Mouse (Mus musculus) hindbrain, embryonic 13.5 days (tissue): Measurements from ENCODE around the gene Cela3b. TPM values are rescaled to one million over a fixed set of nuclear protein-coding genes. Genes with fewer than 3 reads are reported as not detected.

Experiments
- ATAC-seq: fragments of 200-750 bp; cut with Nextera tagmentation; 2 replicates; pipeline ENCODE4 v1.8.0; 2017; ENCODE audit warnings: moderate TSS enrichment; ENCODE audit not compliant: low FRiP score
- H3K27ac ChIP-seq: fragments of 300-500 bp; sonication (generic); 2 replicates; pipeline ENCODE4 v1.5.1; 2015; ENCODE audit warnings: inconsistent platforms, mild to moderate bottlenecking, moderate library complexity
- H3K27me3 ChIP-seq: fragments of 300-500 bp; sonication (generic); 2 replicates; pipeline ENCODE4 v1.6.1; 2015; ENCODE audit warnings: mild to moderate bottlenecking, inconsistent platforms
- H3K36me3 ChIP-seq: fragments of 300-500 bp; sonication (generic); 2 replicates; pipeline ENCODE4 v1.6.1; 2015; ENCODE audit warnings: mild to moderate bottlenecking, inconsistent platforms
- H3K4me1 ChIP-seq: fragments of 300-500 bp; sonication (generic); replicated peaks from 2 replicates; pipeline ENCODE4 v1.6.1; 2015; ENCODE audit warnings: inconsistent platforms
- H3K4me2 ChIP-seq: fragments of 300-500 bp; sonication (generic); 2 replicates; pipeline ENCODE4 v1.6.1; 2015; ENCODE audit warnings: inconsistent platforms, mild to moderate bottlenecking, moderate library complexity
- H3K4me3 ChIP-seq: fragments of 300-500 bp; sonication (generic); 2 replicates; pipeline ENCODE4 v1.5.1; 2015; ENCODE audit warnings: mild to moderate bottlenecking, inconsistent platforms
- H3K9ac ChIP-seq: fragments of 300-500 bp; sonication (generic); 2 replicates; pipeline ENCODE4 v1.6.1; 2015; ENCODE audit warnings: mild to moderate bottlenecking, inconsistent platforms
- H3K9me3 ChIP-seq: fragments of 300-500 bp; sonication (generic); 2 replicates; pipeline ENCODE4 v1.6.1; 2016; ENCODE audit warnings: inconsistent platforms
- WGBS: fragments of 180-500 bp; shearing (Covaris S2); methylation state at CpG from one replicate; pipeline ENCODE4 v1.1.7; 2015; 5-methylcytosine and 5-hydroxymethylcytosine counted together
- polyA plus RNA-seq: library from polyadenylated mRNA; unstranded; fragments of >200 nt; fragmentation: Nextera tagmentation; extraction: Ambion mirVana; gene quantifications from 2 replicates; pipeline ENCODE4 v1.2.1, GENCODE M21; 2015

Cela3b gene
- polyA plus RNA-seq, 1 experiment from 2014 or later = not detected

DNA sequence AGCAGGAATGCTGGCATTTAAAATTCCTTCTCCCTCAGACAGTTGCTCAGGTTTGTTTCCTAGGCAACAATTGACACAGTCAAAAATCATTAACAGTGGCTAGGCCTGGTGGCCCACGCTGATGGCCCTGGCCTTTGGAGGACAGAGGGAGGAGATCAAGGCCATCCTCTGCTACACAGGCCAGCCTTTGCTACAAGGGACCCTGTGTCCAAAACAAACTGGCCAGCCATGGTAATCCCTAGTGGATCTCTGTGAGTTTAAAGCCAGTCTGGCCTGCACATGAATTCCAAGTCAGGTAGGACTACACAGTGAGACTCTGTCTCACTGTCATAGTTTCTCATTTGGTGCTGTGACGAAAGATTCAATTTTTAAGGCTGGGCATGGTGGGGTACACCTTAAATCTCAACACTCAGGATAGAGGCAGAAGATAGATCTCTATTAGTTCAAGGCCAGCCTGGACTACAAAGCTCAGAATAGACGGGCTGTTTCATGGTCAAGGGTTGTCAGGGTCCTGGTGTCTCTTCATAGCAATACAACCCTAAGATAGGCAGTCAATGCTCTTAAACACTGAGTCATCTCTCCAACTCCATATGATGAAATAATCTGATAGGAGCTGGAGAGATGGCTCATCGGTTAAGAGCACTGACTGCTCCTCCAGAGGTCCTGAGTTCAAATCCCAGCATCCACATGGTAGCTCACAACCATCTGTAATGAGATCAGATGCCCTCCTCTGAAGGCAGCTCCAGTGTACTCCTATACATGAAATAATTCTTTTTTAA lies 52.6 kb downstream of the Cela3b start:
- Histone ChIP-seq H3K27ac (no peak overlapping the region), H3K4me1 (0 out of 2 replicates have a peak, but pooled peaks cover 5% of the 10 kb centered on the region), H3K4me3 (no peak overlapping the region), H3K9ac (no peak overlapping the region), H3K9me3 (no peaks in the 10 kb centered on the region), H3K27me3 (no peaks in the 10 kb centered on the region), H3K4me2 (no peak overlapping the region), H3K36me3 (no peaks in the 10 kb centered on the region)
- WGBS = 82% methylated on average over 4 of the region's 4 CpGs
- no peak for ATAC-seq

DNA sequence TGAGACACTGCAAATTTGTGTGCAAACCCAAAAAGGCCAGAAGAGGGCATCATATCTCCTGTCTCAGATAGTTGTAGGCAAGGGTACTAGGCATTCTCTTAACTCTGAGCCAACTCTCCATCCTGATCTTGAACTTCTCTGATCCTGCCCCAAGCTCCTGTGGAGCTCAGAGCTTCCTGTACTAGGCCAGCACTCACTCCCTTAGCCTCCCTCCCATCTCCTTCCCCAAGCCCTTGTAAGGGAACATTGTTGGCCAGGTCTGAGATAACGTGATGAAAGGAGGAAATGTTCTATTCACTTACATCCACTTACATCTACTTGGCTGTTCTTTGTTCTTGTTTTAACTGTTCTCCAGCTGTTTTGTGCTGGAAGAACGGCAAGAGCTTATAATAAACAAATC lies 53.6 kb downstream of the Cela3b start:
- H3K4me1 ChIP-seq = 0 out of 2 replicates have a peak, but pooled peaks cover 5% of the 10 kb centered on the region
- no peak overlapping the region for H3K9ac ChIP-seq
- H3K4me2 ChIP-seq = no peak overlapping the region
- H3K4me3 ChIP-seq = no peak overlapping the region
- no peaks in the 10 kb centered on the region for H3K27me3 ChIP-seq
- WGBS = 75% methylated on average over 2 of the region's 2 CpGs
- H3K27ac ChIP-seq = no peak overlapping the region
- no peak for ATAC-seq
- no peaks in the 10 kb centered on the region for H3K9me3 ChIP-seq
- H3K36me3 ChIP-seq = no peaks in the 10 kb centered on the region

DNA sequence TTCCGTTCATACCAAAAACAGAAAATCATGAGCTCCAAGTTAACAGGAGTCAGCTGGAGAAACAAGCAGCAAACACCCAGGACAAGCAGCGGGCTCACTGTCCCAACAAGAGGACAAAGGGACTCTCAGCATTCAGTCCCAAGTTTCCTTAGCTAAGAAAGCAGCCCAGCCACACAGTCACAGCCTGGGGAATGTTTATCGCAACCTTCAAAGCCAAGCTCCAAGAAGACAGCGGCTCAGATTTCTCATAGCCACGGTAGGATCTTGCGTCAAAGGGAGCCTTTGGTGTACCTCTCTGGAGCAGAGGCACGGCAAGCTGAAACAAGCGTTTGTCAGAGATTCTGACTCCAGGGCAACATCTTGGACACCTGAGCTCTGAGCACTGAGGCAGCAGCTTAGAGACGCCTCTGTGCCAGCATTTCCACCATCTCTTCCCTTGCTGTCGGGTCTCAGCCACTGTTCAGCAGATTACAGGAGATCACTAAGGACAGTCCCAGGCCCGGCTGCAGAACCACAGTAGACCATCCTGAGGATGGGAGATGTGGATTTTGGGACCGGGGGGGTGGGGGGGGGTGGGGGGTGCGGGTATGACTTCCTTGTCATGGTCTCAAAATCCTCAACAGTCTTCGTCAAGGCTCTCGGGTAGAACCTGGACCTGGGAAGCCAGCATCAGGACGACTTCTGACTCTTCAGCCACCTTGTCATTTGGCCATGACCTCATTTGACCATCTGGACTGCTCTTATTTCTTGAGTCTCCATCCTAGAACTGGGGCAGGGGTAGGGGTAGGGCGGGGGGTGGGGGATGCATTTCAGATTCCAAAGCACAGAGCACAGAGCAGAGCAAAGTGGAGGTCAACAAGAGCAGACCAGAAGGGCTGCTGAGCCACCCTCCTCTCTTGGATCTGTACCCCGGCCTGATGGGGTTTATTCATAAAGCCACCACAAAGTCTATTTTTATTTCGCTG lies 54.7 kb downstream of the Cela3b start:
- no peak overlapping the region for H3K4me2 ChIP-seq
- H3K27me3 ChIP-seq = no peaks in the 10 kb centered on the region
- H3K9ac ChIP-seq = 0 out of 2 replicates have a peak overlapping the region, but pooled peaks have one; percentile 35
- H3K36me3 ChIP-seq = no peaks in the 10 kb centered on the region
- H3K4me1 ChIP-seq = peaks cover 1% of the 10 kb centered on the region
- no peaks in the 10 kb centered on the region for H3K9me3 ChIP-seq
- WGBS = 63% methylated on average over 19 of the region's 19 CpGs
- no peak for ATAC-seq
- H3K27ac ChIP-seq = peak overlapping the region; percentile 55
- no peak overlapping the region for H3K4me3 ChIP-seq

DNA sequence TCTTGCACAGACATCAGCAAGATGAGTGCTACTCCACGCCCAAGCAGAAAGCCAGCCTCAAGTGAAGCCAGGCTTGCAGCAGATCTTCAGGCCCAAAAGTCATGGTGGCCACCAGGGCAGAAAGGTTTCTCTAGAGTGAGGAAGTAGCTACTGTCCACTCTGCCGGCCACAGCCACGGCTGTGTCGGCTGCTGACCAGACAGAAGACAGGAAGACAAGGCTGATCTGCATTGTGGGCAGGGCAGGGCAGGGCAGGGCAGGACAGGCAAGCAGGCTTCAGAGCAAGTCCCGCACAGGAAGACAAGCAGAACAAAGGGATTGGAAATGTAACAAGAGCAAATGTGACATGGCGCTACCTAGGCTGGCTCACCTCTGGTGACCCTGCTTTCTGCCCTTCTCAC lies 56.6 kb downstream of the Cela3b start:
- no peak for ATAC-seq
- no peak overlapping the region for H3K27ac ChIP-seq
- H3K4me1 ChIP-seq = peaks cover 11% of the 10 kb centered on the region
- 57% methylated on average over 6 of the region's 6 CpGs for WGBS
- no peaks in the 10 kb centered on the region for H3K9me3 ChIP-seq
- no peak overlapping the region for H3K4me3 ChIP-seq
- no peak overlapping the region for H3K9ac ChIP-seq
- no peak overlapping the region for H3K4me2 ChIP-seq
- H3K36me3 ChIP-seq = no peaks in the 10 kb centered on the region
- no peaks in the 10 kb centered on the region for H3K27me3 ChIP-seq

DNA sequence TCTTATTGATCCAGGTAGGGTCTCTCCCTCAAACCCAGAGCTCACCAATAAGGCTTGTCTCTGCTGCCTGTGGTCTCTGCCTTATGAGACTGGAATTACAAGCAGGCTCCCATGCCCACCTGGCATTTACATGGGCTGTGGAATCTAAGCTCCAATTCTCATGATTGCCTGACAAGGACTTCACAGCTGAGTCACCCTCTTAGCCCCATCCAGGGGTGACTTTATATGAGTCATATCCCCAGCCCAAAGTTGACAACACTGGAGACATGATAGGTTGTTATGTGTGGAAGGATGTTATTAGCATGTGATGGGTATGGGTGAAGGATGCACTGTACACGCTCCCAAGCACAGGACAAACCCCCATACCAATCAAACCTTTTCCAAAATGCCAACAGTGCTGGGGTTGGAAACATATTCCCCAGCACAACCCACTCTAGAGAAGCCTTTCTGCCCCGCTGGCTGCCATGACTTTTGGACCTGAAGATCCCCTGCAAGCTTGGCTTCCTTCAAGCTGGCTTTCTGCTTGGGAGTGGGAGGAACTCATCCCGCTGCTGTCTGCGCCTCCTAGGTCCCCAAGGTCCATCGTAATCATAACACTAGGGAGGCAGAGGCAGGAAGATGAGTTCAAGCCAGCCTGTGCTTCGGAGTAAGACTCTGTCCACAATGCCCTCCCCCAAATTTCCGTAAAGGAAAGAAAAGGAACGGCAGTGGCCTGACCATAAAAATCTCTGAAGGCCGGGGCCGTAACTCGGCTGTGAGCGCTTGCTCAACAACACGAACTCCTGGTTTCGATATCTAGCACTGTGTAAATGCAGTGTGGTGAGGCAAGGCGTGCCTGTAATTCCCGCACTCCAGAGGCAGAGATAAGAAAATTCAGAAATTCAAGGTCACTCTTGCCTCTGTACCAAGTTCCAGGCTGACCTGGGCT lies 58.5 kb downstream of the Cela3b start:
- Histone ChIP-seq H3K4me1 (peaks cover 11% of the 10 kb centered on the region), H3K4me2 (no peak overlapping the region), H3K36me3 (no peaks in the 10 kb centered on the region), H3K4me3 (no peak overlapping the region), H3K27ac (no peak overlapping the region), H3K9ac (no peak overlapping the region), H3K9me3 (no peaks in the 10 kb centered on the region), H3K27me3 (no peaks in the 10 kb centered on the region)
- 85% methylated on average over 16 of the region's 16 CpGs for WGBS
- no peak for ATAC-seq

Other genes starting within 250 kb of the Cela3b start
- 1.2 and 1.5 TPM in 2 replicates for gene Wnt4, start 153.1 kb downstream of the Cela3b start, polyA plus RNA-seq
- gene Cdc42, start 72.8 kb downstream of the Cela3b start, polyA plus RNA-seq = 840 and 841 TPM in 2 replicates
- not detected in 2 replicates for gene Cela3a, start 20.7 kb downstream of the Cela3b start, polyA plus RNA-seq
- not detected in 2 replicates for gene 1700013G24Rik, start 22.7 kb upstream of the Cela3b start, polyA plus RNA-seq
- gene Hspg2, start 38.2 kb upstream of the Cela3b start, polyA plus RNA-seq = 6.1 and 6.8 TPM in 2 replicates
- gene Ldlrad2, start 144.0 kb upstream of the Cela3b start, polyA plus RNA-seq = 1.7 TPM in 1 of 2 replicates, not detected in the other
- 66.6 and 68.1 TPM in 2 replicates for gene Usp48, start 163.2 kb upstream of the Cela3b start, polyA plus RNA-seq
- gene Rap1gap, start 234.2 kb upstream of the Cela3b start, polyA plus RNA-seq = 39.2 and 39.9 TPM in 2 replicates